Comparison of ENCODE assay signal across 27 mouse cellular contexts in the genomic region with DNA sequence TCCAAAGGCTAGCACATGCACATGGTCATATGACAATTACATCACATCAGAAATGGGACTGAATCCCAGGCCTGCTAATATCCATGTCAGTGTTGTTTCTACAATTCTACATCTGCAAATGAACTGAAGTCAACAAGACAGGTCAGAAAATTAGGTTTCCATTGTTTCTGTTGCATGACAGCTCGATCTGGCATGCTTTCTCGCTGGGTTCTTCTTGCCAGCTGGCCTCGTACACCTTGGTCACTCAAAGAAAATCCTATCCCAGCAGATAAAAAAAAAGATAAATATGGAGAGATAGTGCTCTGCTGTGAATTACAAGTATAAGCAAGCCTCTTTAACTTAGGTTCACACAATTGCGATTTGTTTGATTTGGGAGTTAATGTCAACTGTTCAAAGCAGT.
A peak's percentile ranks its signal among the peaks of the same experiment; 100 is the strongest.
DNase-seq lines count a peak whose midpoint lies in the region; ATAC-seq and TF ChIP-seq lines count a peak whose summit lies in the region.
"Had no signal": no experiment of that assay in that cellular context is flagged by ENCODE, and none has a peak within 500 bp of the region (broad histone marks: within the 10 kb centered on the region; RNA-seq: fewer than 3 reads in every experiment).

No protein-coding gene starts in this region.

- no peak for ATAC-seq in cerebellum, adult (ENCODE audit: insufficient number of reproducible peaks, low FRiP score, low TSS enrichment)
- ATAC-seq: activated CD4-positive, CD25-positive, alpha-beta regulatory T cell, adult 4 months; CD4-positive, CD25-positive, alpha-beta regulatory T cell, adult 4 months; forebrain, embryonic 14.5 days; forebrain, embryonic 16.5 days; Patski had no signal

- intact Hi-C loops in left cerebral cortex, postnatal 4 days (cut with DNase I), result no loop called here
- intact Hi-C loops in left cerebral cortex, postnatal 36 days (cut with DNase I), result no loop called here

- H3K36me3 ChIP-seq in testis, adult 2 months (ENCODE audit: control insufficient read depth, insufficient read depth, low read length), result no peaks in the 10 kb centered on the region
- H3K36me3 ChIP-seq: embryonic facial prominence, embryonic 15.5 days; forebrain, embryonic 10.5 days; forebrain, embryonic 12.5 days; G1E had no signal

- no peak overlapping the region for H3K27ac ChIP-seq in testis, adult 2 months (ENCODE audit: control insufficient read depth, insufficient read depth, low read depth, low read length)
- H3K27ac ChIP-seq: embryonic facial prominence, embryonic 13.5 days; embryonic facial prominence, embryonic 15.5 days; forebrain, embryonic 10.5 days; forebrain, embryonic 12.5 days had no signal

- TF ChIP-seq CTCF in testis, adult 2 months (IDR thresholded peaks at IDR 0.05; ENCODE audit: control insufficient read depth, insufficient read depth, insufficient replicate concordance, low read depth, low read length), result no peak

- peak overlapping the region; percentile 55; the same call in 1 of the 2 replicates for H3K4me3 ChIP-seq in testis, adult 2 months (ENCODE audit: control insufficient read depth, low read depth, low read length)
- H3K4me3 ChIP-seq: embryonic facial prominence, embryonic 13.5 days; embryonic facial prominence, embryonic 15.5 days; erythroblast, embryonic 14.5 days; forebrain, embryonic 10.5 days; forebrain, embryonic 12.5 days had no signal

- H3K4me1 ChIP-seq in testis, adult 2 months (ENCODE audit: control insufficient read depth, insufficient read depth, low read length), result no peaks in the 10 kb centered on the region
- H3K4me1 ChIP-seq: embryonic facial prominence, embryonic 13.5 days; embryonic facial prominence, embryonic 15.5 days; forebrain, embryonic 10.5 days; forebrain, embryonic 12.5 days had no signal

- TF ChIP-seq POLR2A in testis, adult 2 months (IDR thresholded peaks at IDR 0.05; ENCODE audit: control insufficient read depth, low read depth, low read length), result no peak

- no peaks in the 10 kb centered on the region for H3K27me3 ChIP-seq in testis, adult 2 months (ENCODE audit: control insufficient read depth, insufficient read depth, low read length)
- H3K27me3 ChIP-seq: CH12.LX; embryonic facial prominence, embryonic 13.5 days; embryonic facial prominence, embryonic 15.5 days; forebrain, embryonic 12.5 days; Patski had no signal

- peak; percentile 52 to 61 for DNase-seq in cerebellum, postnatal 10 days
- no peak for DNase-seq in cerebellum, adult 9-11 months
- peak; percentile 32 to 55 for DNase-seq in cerebellum, postnatal 25 days
- peak; percentile 3 for DNase-seq in left cerebral cortex, postnatal 4 days
- DNase-seq in left cerebral cortex, postnatal 36 days (ENCODE audit: low spot score in 2 of 2), result no peak
- no peak for DNase-seq in testis, postnatal 14 days (ENCODE audit: low spot score)
- DNase-seq: adrenal gland, adult 8-10 months; adrenal gland, postnatal 14 days; adrenal gland, postnatal 36 days; B cell, adult 2 months; cerebellum, adult 11-12 months; cerebellum, adult 8-10 months; embryo, embryonic 11 days had no signal

Comparison
In these comparisons a context has a peak if more than half of its experiments do, and no peak if none do; other contexts are left out.
1. DNase-seq: peak in cerebellum, postnatal 10 days (2 of 2), cerebellum, postnatal 25 days (2 of 2) and left cerebral cortex, postnatal 4 days (single experiment); none in cerebellum, adult 9-11 months (single experiment), left cerebral cortex, postnatal 36 days (0 of 2) and testis, postnatal 14 days (single experiment).